Mouse (Mus musculus): Measurements from ENCODE around the gene Snrpb2. TPM values are rescaled to one million over a fixed set of nuclear protein-coding genes. Genes with fewer than 3 reads are reported as not detected.

Snrpb2 gene
- total RNA-seq (2014; fragmentation: Nextera tagmentation): 71.1 and 83.9 TPM in 2 replicates
- 118 and 155 TPM in 2 replicates for total RNA-seq (2017)
- 3.6 and 5.7 TPM in 2 replicates for polyA plus RNA-seq (2012)

GRCm38 (mm10) chr2:143062812-143063792, at the start of gene Snrpb2:
Snrpb2 (plus strand) TSS chr2:143063039.
- Histone ChIP-seq H3K36me3 (replicated peaks) (peaks cover 30% of the 10 kb centered on the region), H3K4me1 (ENCODE audit: insufficient read depth, low read depth, low read length) (peaks cover 11% of the 10 kb centered on the region), H3K9me3 (replicated peaks) (no peaks in the 10 kb centered on the region), H3K4me3 (ENCODE audit: low read depth, low read length) (peak within 1 kb of the TSS; percentile 91), H3K27me3 (ENCODE audit: insufficient read depth, low read length) (no peaks in the 10 kb centered on the region)
- TF ChIP-seq POLR2AphosphoS5 (IDR thresholded peaks at IDR 0.05; ENCODE audit: insufficient replicate concordance, low read depth, low read length) (no peak), CTCF (IDR thresholded peaks at IDR 0.05; ENCODE audit: low read depth, low read length) (no peak), GATA1 (IDR thresholded peaks at IDR 0.05; ENCODE audit: borderline replicate concordance, low read length) (no peak), GATA2 (IDR thresholded peaks at IDR 0.05; ENCODE audit: borderline replicate concordance, low read depth, low read length) (no peak), TAL1 (conservative IDR thresholded peaks at IDR 0.05; ENCODE audit: low read depth, low read length) (no peak)
- peak; percentile 48 for DNase-seq (ENCODE audit: low spot score)
- ATAC-seq (ENCODE audit: extremely low read depth, insufficient number of reproducible peaks, low FRiP score, poor library complexity, severe bottlenecking): peak; percentile 93

- H3K36me3 ChIP-seq (replicated peaks): no peaks in the 10 kb centered on the region
- no peaks in the 10 kb centered on the region for H3K9me3 ChIP-seq (replicated peaks)
- DNase-seq (ENCODE audit: low spot score) (no peak), ATAC-seq (ENCODE audit: extremely low read depth, insufficient number of reproducible peaks, low FRiP score, poor library complexity, severe bottlenecking) (no peak)
- no peaks in the 10 kb centered on the region for H3K27me3 ChIP-seq (ENCODE audit: insufficient read depth, low read length)
- TF ChIP-seq CTCF (IDR thresholded peaks at IDR 0.05; ENCODE audit: low read depth, low read length): no peak
- TF ChIP-seq POLR2AphosphoS5 (IDR thresholded peaks at IDR 0.05; ENCODE audit: insufficient replicate concordance, low read depth, low read length): no peak
- no peak for TF ChIP-seq TAL1 (conservative IDR thresholded peaks at IDR 0.05; ENCODE audit: low read depth, low read length)
- TF ChIP-seq GATA1 (IDR thresholded peaks at IDR 0.05; ENCODE audit: borderline replicate concordance, low read length): no peak
- no peak for TF ChIP-seq GATA2 (IDR thresholded peaks at IDR 0.05; ENCODE audit: borderline replicate concordance, low read depth, low read length)
- H3K4me1 ChIP-seq (ENCODE audit: insufficient read depth, low read depth, low read length): no peaks in the 10 kb centered on the region
- H3K4me3 ChIP-seq (ENCODE audit: low read depth, low read length): no peak overlapping the region
Observed at GRCm38 (mm10) chr2:143013057-143013456, 49.8 kb upstream of the Snrpb2 start.

- Histone ChIP-seq H3K4me3 (ENCODE audit: low read depth, low read length) (no peak overlapping the region), H3K36me3 (replicated peaks) (no peaks in the 10 kb centered on the region), H3K9me3 (replicated peaks) (no peaks in the 10 kb centered on the region), H3K27me3 (ENCODE audit: insufficient read depth, low read length) (no peaks in the 10 kb centered on the region), H3K4me1 (ENCODE audit: insufficient read depth, low read depth, low read length) (no peaks in the 10 kb centered on the region)
- DNase-seq (ENCODE audit: low spot score) (no peak), ATAC-seq (ENCODE audit: extremely low read depth, insufficient number of reproducible peaks, low FRiP score, poor library complexity, severe bottlenecking) (no peak)
- no peak for TF ChIP-seq POLR2AphosphoS5 (IDR thresholded peaks at IDR 0.05; ENCODE audit: insufficient replicate concordance, low read depth, low read length)
Observed at GRCm38 (mm10) chr2:143018084-143018483, 44.8 kb upstream of the Snrpb2 start.

- ATAC-seq (ENCODE audit: extremely low read depth, insufficient number of reproducible peaks, low FRiP score, poor library complexity, severe bottlenecking) (no peak), DNase-seq (ENCODE audit: low spot score) (no peak)
- Histone ChIP-seq H3K4me3 (ENCODE audit: low read depth, low read length) (no peak overlapping the region), H3K36me3 (replicated peaks) (no peaks in the 10 kb centered on the region), H3K27me3 (ENCODE audit: insufficient read depth, low read length) (no peaks in the 10 kb centered on the region), H3K9me3 (replicated peaks) (no peaks in the 10 kb centered on the region), H3K4me1 (ENCODE audit: insufficient read depth, low read depth, low read length) (no peaks in the 10 kb centered on the region)
- no peak for TF ChIP-seq POLR2AphosphoS5 (IDR thresholded peaks at IDR 0.05; ENCODE audit: insufficient replicate concordance, low read depth, low read length)
- no peak for TF ChIP-seq GATA2 (IDR thresholded peaks at IDR 0.05; ENCODE audit: borderline replicate concordance, low read depth, low read length)
- TF ChIP-seq CTCF (IDR thresholded peaks at IDR 0.05; ENCODE audit: low read depth, low read length): no peak
- no peak for TF ChIP-seq GATA1 (IDR thresholded peaks at IDR 0.05; ENCODE audit: borderline replicate concordance, low read length)
- TF ChIP-seq TAL1 (conservative IDR thresholded peaks at IDR 0.05; ENCODE audit: low read depth, low read length): no peak
Observed at GRCm38 (mm10) chr2:143018591-143019130, 44.2 kb upstream of the Snrpb2 start.

GRCm38 (mm10) chr2:143019727-143020126, 43.1 kb upstream of the Snrpb2 start:
- no peak for ATAC-seq (ENCODE audit: extremely low read depth, insufficient number of reproducible peaks, low FRiP score, poor library complexity, severe bottlenecking)
- H3K36me3 ChIP-seq (replicated peaks): no peaks in the 10 kb centered on the region
- TF ChIP-seq CTCF (IDR thresholded peaks at IDR 0.05; ENCODE audit: low read depth, low read length) (no peak), TAL1 (conservative IDR thresholded peaks at IDR 0.05; ENCODE audit: low read depth, low read length) (no peak), GATA1 (IDR thresholded peaks at IDR 0.05; ENCODE audit: borderline replicate concordance, low read length) (no peak), POLR2AphosphoS5 (IDR thresholded peaks at IDR 0.05; ENCODE audit: insufficient replicate concordance, low read depth, low read length) (no peak), GATA2 (IDR thresholded peaks at IDR 0.05; ENCODE audit: borderline replicate concordance, low read depth, low read length) (no peak)
- no peaks in the 10 kb centered on the region for H3K27me3 ChIP-seq (ENCODE audit: insufficient read depth, low read length)
- no peak for DNase-seq (ENCODE audit: low spot score)
- H3K4me3 ChIP-seq (ENCODE audit: low read depth, low read length): no peak overlapping the region
- H3K9me3 ChIP-seq (replicated peaks): no peaks in the 10 kb centered on the region
- H3K4me1 ChIP-seq (ENCODE audit: insufficient read depth, low read depth, low read length): no peaks in the 10 kb centered on the region

- H3K4me3 ChIP-seq (ENCODE audit: low read depth, low read length): no peak overlapping the region
- DNase-seq (ENCODE audit: low spot score) (no peak), ATAC-seq (ENCODE audit: extremely low read depth, insufficient number of reproducible peaks, low FRiP score, poor library complexity, severe bottlenecking) (no peak)
- no peaks in the 10 kb centered on the region for H3K27me3 ChIP-seq (ENCODE audit: insufficient read depth, low read length)
- TF ChIP-seq GATA2 (IDR thresholded peaks at IDR 0.05; ENCODE audit: borderline replicate concordance, low read depth, low read length) (no peak), CTCF (IDR thresholded peaks at IDR 0.05; ENCODE audit: low read depth, low read length) (no peak), POLR2AphosphoS5 (IDR thresholded peaks at IDR 0.05; ENCODE audit: insufficient replicate concordance, low read depth, low read length) (no peak), TAL1 (conservative IDR thresholded peaks at IDR 0.05; ENCODE audit: low read depth, low read length) (no peak), GATA1 (IDR thresholded peaks at IDR 0.05; ENCODE audit: borderline replicate concordance, low read length) (no peak)
- H3K4me1 ChIP-seq (ENCODE audit: insufficient read depth, low read depth, low read length): no peaks in the 10 kb centered on the region
- H3K9me3 ChIP-seq (replicated peaks): no peaks in the 10 kb centered on the region
- H3K36me3 ChIP-seq (replicated peaks): no peaks in the 10 kb centered on the region
Observed at GRCm38 (mm10) chr2:143023331-143023730, 39.5 kb upstream of the Snrpb2 start.

Measured in G1E (cell line).